Mouse (Mus musculus) layer of hippocampus, adult 18-20 months (tissue): ENCODE measurements around the gene Zfp414. TPM values are rescaled to one million over a fixed set of nuclear protein-coding genes. Genes with fewer than 3 reads are reported as not detected.

Source experiments
- DNase-seq, 2 experiments: peaks; one replicate each; pipeline ENCODE4 v3.0.0; 2022; ENCODE audit warnings: low spot score in 2 of 2
- total RNA-seq, 2 experiments: library from RNA; stranded (reverse); gene quantifications; 2 replicates each; pipeline ENCODE4 v1.2.3; 2021

Zfp414 gene
- total RNA-seq, 2 experiments from 2014 or later: 43.8 to 47.2 TPM

DNA sequence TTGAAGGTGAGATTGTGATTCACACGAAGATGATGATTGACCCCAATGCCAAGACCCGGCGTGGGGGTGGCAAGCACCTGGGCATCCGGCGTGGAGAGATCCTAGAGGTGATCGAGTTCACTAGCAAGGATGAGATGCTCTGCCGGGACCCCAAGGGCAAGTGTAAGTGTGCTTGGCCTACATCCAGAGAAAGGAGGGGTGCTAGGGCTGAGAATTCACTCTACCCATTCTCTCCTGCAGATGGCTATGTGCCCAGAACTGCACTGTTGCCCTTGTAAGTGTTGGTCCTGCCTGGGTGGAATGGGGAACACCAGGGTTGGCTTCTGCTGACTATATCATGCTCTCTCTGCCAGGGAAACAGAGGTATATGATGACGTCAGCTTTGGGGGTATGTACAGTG, 16.2 kb downstream of the Zfp414 start:
- no peak for DNase-seq

DNA sequence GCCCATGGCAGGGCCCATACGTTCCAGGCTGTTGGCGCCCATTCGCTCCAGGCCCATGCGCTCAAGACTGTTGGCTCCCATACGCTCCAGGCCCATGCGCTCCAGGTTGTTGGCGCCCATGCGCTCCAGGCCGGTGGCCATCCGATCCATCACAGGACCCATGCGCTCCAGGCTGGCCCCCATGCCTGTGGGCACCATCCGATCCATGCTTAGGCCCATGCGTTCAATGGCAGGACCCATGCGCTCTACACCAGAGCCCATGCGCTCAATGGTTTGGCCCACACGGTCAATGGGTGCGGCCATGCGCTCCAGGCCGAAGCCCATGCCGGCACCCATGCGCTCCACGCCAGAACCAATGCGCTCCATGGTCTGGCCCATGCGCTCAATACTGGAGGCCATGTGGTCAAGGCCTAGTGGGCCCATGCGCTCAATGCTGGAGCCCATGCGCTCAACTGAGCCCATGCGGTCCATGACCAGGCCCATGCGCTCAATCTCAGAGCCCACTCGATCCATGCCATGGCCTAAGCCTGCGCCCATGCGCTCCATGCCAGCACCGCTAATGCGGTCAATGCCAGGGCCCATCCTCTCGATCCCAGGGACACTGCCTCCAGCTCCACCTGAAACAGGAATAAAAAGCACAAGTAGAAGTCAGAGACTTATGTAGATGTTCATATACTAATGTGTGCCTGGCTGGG, 21.0 kb downstream of the Zfp414 start:
- DNase-seq: no peak

DNA sequence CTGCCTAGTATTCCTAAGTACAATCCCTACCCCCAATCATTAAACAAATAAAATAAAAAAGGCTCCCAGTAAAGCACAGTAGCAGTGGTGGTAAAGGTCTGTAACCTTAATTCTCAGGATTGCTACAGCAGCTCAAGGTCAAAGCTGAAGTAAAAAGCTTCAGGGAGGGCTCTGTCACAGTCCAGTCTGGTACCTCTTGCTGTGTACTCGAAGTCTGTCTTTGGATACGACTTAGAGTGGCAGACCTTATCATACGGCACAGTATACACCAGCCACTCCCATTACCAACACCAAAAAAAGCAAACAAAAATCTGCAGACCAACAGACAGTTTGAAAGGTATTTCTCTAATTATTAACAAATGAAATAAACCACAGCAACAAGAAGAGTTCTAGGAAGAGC, 37.9 kb downstream of the Zfp414 start:
- DNase-seq: no peak

GRCm38 (mm10) chr17:33669681-33670080, 40.8 kb downstream of the Zfp414 start:
- DNase-seq: no peak

DNA sequence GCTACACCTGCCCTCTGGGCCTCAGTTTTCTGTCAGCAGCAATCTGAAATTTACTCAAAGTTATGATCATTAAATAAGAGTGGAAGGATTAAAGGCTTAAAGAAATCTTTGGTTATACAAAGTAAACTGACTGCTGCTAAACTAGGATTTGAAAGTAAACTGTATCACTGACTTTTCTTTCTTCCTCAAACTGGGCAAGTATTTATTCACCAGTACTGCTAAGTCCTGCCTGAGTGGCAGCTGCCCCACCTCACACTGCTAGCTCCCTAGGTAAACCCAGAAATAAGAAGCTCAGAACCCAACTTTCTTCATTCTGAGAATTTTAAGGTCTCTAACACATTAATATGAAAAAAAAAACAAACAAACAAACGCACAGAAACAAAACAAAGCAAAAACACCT, 44.9 kb downstream of the Zfp414 start:
- DNase-seq: no peak

- DNase-seq: no peak
These were observed 46.6 kb downstream of the Zfp414 start for GRCm38 (mm10) chr17:33675452-33675851.

- DNase-seq: no peak
These were observed 47.2 kb downstream of the Zfp414 start for GRCm38 (mm10) chr17:33676086-33676485.

GRCm38 (mm10) chr17:33678771-33679170, 49.9 kb downstream of the Zfp414 start:
- no peak for DNase-seq

Other genes with a start within 250 kb of the Zfp414 start
- 10 to 100 TPM; 11.4 to 12.7 TPM for gene Zfp101, start 234.4 kb upstream of the Zfp414 start, total RNA-seq
- gene Actl9, start 196.2 kb upstream of the Zfp414 start, total RNA-seq: not detected
- 10 to 100 TPM; 18.7 to 20.3 TPM for gene Adamts10, start 104.9 kb upstream of the Zfp414 start, total RNA-seq
- gene Myo1f, start 73.4 kb upstream of the Zfp414 start, total RNA-seq: 1 to 10 TPM; 1.3 to 2.8 TPM
- under 1 TPM in 1 of 2 experiments, not detected in 1; 0.30 TPM for gene Pram1, start 9.0 kb downstream of the Zfp414 start, total RNA-seq
- gene Hnrnpm, start 57.8 kb downstream of the Zfp414 start, total RNA-seq: 100 to 1,000 TPM; 136 to 150 TPM
- gene March2, start 89.6 kb downstream of the Zfp414 start, total RNA-seq: 10 to 100 TPM; 86.2 to 87.1 TPM
- gene Rab11b, start 131.4 kb downstream of the Zfp414 start, total RNA-seq: 100 to 1,000 TPM; 341 to 345 TPM
- 1 to 10 TPM; 2.6 to 3.5 TPM for gene Angptl4, start 152.7 kb downstream of the Zfp414 start, total RNA-seq
- gene Kank3, start 181.4 kb downstream of the Zfp414 start, total RNA-seq: 10 to 100 TPM; 27.6 to 28.8 TPM
- gene Rps28, start 195.5 kb downstream of the Zfp414 start, total RNA-seq: 100 to 1,000 TPM; 756 to 834 TPM
- gene Ndufa7, start 195.5 kb downstream of the Zfp414 start, total RNA-seq: 100 to 1,000 TPM; 199 to 208 TPM
- 10 to 100 TPM; 20.4 to 23.3 TPM for gene Cd320, start 214.0 kb downstream of the Zfp414 start, total RNA-seq
- not detected for gene Gm7029, start 244.7 kb downstream of the Zfp414 start, total RNA-seq